Mouse (Mus musculus) megakaryocyte progenitor cell, adult 5-6 weeks (primary cell): ENCODE measurements at regions not wholly inside any gene's neighbourhood (a gene's known extent, or its start where the extent isn't known, plus 50 kb on each side); places are given as distances from the start of the nearest gene placed in this dataset.

ENCODE experiments used
- ATAC-seq: replicated peaks from 2 replicates; pipeline ENCODE4 v1.8.0; 2016; ENCODE audit warnings: mild to moderate bottlenecking, moderate TSS enrichment, inconsistent platforms; ENCODE audit not compliant: poor library complexity

GRCm38 (mm10) chr3:102319331-102319730 lies 114.8 kb upstream of the Vangl1 start:
- no peak for ATAC-seq

DNA sequence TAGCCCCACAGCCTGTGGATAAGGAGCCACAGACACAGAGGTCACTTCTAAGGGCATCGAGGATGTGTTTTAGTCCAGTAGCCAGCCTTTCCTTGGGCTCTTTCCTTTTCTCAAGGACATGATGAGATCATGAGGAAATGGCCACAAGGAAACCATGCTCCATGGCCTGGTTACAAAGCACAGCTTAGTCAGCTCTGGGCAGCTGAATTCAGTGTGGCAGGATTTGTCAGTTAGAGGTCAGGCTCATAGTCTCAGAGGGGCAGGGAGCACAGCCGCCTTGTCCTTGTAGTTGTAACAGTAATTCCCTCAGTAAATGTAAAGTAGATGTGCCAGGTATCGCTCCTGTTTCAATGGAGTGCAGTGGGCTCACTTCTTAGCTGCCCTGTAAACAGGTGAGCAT lies 111.7 kb upstream of the Vangl1 start:
- ATAC-seq: no peak

- no peak for ATAC-seq
Observed at GRCm38 (mm10) chr3:102311482-102312225, 107.2 kb upstream of the Vangl1 start.

DNA sequence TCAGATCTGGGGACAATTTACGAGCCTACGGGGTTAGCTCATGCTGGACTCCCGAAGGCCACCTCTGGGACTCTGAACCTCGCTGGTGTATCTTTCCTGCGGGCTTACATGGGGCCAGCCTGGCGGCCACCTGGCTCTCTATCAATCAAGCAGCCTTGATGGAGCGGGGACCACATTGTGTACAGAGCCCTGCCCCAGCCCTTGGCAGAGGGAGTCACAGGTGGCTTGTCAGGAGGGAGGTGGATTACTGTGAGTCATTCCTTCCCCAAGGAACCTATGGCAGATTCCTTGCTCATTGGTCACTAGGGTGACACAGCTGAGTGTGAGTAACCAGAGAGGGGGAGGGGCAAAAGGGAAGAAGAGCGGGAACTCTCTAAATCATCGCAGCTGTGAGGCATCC lies 105.8 kb upstream of the Vangl1 start:
- no peak for ATAC-seq

GRCm38 (mm10) chr3:102309756-102310155 lies 105.3 kb upstream of the Vangl1 start:
- ATAC-seq: peak; percentile 65

GRCm38 (mm10) chr3:102307656-102308055 lies 103.2 kb upstream of the Vangl1 start:
- ATAC-seq: no peak

DNA sequence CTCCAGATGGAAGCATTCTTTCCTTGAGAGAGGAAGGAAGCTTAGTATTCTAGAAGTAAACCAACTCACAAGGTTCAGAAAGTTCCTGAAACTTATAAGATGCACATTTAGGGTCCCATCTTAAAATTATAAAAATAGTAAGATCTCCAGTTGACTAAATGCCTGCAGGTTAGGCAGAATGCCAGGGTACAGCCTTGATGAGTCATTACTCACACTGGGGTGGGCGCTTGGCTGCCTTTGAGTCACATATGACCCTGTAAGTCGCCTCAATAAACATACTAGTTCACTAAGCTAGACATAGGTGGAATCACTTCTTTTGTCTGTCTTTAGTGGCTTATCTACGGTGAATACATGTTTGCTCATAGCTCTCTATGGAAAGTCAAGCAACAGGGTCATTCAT lies 87.9 kb upstream of the Vangl1 start:
- no peak for ATAC-seq

DNA sequence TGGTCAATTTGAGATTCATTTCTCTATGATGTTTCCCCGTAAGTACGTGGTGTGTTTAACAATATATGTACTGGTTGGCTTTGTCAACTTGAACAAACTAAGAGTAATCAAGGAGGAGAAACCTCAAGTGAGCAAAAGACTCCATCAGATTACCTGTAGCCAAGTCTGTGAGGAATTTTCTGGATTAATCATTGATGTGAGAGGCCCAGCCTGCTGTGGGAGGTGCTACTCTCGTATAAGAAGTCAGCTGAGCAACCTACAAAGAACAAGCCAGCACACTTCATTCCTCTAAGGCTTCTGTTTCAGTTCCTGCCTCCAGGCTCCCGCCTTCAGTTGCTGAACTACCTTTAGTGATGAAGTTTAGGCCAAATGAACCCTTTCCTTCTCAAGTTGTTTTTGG lies 77.5 kb upstream of the Vangl1 start:
- no peak for ATAC-seq

- no peak for ATAC-seq
Observed at GRCm38 (mm10) chr3:102276758-102277157, 72.3 kb upstream of the Vangl1 start.

DNA sequence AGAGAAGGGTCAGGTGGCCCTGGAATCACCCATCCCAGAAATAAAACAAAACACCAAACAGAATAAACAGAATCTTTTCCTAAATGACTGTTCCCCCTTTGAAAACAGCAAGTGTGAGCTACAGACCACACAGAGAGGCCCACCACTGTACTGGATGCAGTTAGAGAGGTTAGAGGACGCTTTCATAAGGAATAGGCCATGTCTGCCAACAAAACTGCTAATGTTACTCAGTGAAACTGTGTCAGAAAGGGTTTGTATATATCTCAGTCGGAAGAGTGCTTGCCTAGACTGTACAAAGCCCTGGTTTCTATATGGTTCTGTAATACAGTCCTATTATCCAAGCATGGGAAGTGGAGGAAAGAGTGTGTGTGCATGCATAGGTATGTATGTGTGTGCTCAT lies 71.8 kb upstream of the Vangl1 start:
- no peak for ATAC-seq

- no peak for ATAC-seq
Observed at GRCm38 (mm10) chr3:102275256-102276022, 70.9 kb upstream of the Vangl1 start.

DNA sequence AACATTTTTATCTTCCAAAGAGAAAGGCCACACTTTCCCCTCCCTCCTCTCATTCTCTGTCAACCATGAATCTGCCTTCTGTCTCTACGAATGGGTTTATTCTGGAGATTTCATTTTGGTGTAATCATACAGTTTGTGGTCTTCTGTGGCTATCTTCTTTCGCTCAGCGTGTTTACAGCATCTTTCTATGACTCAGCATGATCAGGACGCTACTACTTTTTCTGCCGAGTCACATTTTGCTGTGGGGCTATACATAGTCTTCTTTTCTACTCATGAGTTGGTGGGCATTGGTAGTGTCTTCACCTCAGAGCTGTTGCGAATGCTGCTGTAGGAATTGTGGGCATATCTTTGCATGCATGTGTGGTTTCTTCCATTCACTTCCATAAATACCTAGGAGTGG lies 66.3 kb upstream of the Vangl1 start:
- 0 out of 2 replicates have a peak, but pooled peaks have one; percentile 3 for ATAC-seq

DNA sequence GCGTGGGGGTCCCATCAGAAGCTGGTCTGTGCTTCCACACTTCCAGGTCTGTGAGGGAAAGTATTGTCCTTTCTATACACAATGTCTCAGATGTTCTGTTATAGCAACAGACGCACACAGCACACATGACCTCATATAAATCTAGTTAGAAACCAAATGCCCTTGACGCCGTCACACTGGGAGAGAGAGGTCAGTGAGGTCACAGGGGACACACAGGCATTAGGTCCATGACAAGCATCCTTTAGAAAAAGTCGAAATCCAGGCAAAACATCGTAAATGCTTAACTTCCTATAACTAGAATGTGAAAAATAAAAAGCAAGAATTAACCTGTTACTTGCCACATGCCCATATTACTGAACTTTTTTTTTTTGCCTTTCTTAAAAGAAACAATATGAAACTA lies 65.8 kb upstream of the Vangl1 start:
- no peak for ATAC-seq

GRCm38 (mm10) chr3:102266136-102266535 lies 61.6 kb upstream of the Vangl1 start:
- ATAC-seq: no peak

- no peak for ATAC-seq
Observed at GRCm38 (mm10) chr3:102265146-102265545, 60.7 kb upstream of the Vangl1 start.

DNA sequence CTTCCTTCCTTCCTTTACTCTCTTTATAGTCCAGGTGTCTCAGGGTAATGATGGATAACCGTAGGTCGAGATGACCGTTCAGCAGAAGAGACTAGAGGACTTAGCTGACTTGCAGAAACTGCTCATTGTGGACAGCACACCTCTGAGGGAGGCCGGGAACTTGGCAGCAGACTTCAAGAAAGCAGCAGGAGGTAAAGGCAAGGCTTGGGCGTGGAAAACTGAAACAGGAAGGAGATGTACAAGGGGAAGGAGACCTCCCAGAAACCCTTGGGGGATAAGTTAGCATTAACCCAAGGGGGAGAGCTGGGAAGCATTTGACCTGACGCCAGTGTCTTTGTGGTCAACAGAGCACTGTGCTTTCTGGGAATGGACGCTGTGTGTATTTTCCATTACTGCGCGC lies 58.8 kb upstream of the Vangl1 start:
- ATAC-seq: no peak

- no peak for ATAC-seq
Observed at GRCm38 (mm10) chr3:102262665-102263064, 58.2 kb upstream of the Vangl1 start.

GRCm38 (mm10) chr3:102261517-102261916 lies 57.0 kb upstream of the Vangl1 start:
- ATAC-seq: no peak
